Mouse (Mus musculus) ovary, postnatal 14 days (tissue): ENCODE results near the gene Cpz.
A peak's percentile ranks its signal among the peaks of the same experiment; 100 is the strongest.

ENCODE experiments used
- DNase-seq: peaks from one replicate; pipeline ENCODE4 v3.0.0; 2022; ENCODE audit warnings: low spot score

Gene Cpz

GRCm38 (mm10) chr5:35525469-35526123 is at the start of gene Cpz:
Cpz (minus strand) TSS chr5:35525698.
- DNase-seq, result peak; percentile 37

- peak; percentile 90 for DNase-seq
Observed at GRCm38 (mm10) chr5:35574653-35575599, 49.4 kb upstream of the Cpz start, which contains the start of gene Trmt44. Trmt44 (minus strand) TSS chr5:35575070.

DNA sequence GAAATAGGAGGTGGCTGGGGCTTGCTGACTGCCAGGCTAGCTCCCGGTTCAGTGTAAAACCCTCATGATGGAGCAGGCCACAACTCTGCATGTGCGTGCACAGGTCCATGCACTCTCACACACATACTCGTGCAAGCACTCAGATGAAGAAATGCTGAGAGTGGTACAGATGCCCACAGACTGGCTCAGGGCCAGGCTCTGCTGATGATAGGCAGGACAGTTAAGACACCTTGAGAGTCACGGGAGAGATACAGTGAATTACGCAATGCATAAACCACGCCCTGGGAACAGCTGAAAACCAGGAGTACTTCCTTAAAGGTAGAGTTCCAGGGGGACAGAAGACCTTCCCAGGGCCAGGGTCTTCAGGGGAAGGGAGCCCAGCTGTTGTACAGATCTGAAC is 46.0 kb upstream of the Cpz start:
- DNase-seq, result no peak

- DNase-seq, result no peak
Observed at GRCm38 (mm10) chr5:35566632-35567031, 41.1 kb upstream of the Cpz start.

DNA sequence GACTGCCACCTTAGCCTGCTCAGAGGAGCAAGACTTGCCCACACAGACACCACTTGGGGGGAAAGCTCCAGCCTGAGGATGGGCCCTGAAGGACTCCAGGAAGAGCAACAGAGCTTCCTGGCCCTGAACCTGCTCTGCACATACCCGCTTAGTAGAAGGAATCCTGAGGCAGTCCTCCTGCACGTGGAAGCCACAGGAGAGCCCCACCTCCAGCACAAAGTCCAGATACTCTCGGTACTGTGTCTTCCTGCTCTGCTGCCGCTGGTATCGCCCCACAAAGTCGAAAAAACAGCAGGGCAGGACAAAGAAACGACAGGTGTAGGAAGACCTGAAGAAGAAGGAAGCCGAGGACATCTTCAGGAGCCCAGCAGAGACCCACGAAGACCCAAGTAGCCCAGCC is 39.7 kb upstream of the Cpz start:
- DNase-seq, result no peak

- peak; percentile 75 for DNase-seq
Observed at GRCm38 (mm10) chr5:35563449-35563848, 38.0 kb upstream of the Cpz start.

GRCm38 (mm10) chr5:35562616-35563015 is 37.1 kb upstream of the Cpz start:
- DNase-seq, result no peak

GRCm38 (mm10) chr5:35559447-35559846 is 33.9 kb upstream of the Cpz start:
- DNase-seq, result no peak

DNA sequence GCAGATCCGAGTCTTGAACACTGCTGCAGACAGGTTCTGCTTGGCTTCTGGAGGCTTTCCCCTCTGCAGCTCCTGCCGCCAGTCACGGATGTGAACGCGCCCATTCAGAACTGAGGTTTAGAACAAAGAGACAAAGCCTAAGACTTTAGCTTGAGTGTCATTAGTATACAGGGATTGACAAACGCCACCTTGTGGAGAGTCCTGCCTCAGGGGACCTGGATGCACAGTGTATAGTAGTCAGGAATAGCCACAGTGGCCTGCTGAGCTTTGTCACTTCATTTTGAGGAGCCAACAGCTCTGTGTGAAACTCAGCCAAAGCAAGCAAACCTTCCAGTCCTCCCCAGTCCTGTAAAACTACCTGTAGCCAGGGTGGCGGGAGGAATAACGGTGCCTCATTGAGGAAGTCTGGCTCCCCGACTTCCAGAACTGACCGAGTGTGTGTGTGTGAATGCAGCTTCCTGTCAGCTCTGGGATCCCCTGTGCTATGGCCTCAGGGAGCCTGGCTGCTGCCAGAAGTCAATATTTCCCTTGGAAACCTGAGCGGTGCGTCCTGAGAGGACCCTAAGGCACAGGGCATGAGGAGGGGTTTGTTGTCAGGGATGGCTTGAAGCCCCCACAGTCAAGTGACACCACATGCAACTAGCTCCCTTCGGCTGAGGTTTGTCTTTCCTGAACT is 32.6 kb upstream of the Cpz start:
- no peak for DNase-seq

DNA sequence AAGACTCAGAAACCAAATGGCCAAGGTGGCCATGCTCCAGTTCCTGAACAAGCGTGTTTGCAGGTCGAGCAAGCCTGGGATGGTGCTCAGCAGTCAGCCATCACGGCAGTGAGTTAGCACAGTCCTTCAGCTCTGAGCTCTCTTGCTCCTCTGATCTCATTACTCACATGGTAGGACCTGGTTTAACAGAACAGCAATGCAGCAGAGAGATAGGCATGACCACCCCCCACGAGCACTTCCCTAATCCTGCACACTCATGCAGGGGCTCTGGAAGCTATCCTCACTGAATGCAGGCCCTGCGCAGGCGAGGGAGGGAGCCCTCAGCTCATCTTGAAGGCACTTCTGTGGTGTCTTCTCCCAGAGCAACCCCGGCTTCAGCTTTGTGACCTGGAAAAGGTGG is 30.9 kb upstream of the Cpz start:
- no peak for DNase-seq

DNA sequence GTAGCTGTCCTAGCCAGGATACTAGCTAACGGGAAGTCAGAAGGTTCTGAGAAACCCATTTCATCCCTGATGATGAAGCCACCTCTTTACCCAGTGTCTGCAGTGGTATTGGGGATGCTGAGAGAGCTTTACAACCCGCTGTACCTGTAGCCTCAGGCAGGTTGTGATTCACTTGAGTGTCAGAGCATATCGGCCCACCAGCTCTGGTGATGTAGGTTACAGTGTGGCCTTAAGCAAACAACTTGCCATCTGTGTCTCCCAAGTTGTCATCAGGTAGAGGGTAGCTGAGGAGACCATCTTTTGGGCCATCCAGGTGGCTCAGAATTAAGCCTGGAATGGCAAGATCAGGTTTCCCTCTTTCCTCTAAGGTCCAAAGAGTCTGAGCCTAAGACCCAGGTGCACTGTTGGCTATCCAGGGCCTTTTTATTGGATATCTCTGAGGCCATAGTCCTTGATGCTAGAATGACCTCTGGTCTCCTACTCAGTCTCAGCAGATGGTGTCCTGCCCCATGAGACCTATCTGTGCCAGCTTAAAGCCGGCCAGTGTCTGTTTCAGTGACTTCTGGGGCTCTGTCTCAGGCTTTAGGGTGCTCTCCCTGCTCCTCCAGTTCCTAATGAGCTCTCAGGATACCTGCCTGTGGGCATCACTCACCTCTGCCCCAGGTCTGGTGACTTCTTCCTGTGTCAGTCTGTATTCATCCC is 27.5 kb upstream of the Cpz start:
- no peak for DNase-seq

GRCm38 (mm10) chr5:35551855-35552837 is 26.6 kb upstream of the Cpz start:
- DNase-seq, result no peak

- DNase-seq, result no peak
Observed at GRCm38 (mm10) chr5:35546127-35546526, 20.6 kb upstream of the Cpz start.

DNA sequence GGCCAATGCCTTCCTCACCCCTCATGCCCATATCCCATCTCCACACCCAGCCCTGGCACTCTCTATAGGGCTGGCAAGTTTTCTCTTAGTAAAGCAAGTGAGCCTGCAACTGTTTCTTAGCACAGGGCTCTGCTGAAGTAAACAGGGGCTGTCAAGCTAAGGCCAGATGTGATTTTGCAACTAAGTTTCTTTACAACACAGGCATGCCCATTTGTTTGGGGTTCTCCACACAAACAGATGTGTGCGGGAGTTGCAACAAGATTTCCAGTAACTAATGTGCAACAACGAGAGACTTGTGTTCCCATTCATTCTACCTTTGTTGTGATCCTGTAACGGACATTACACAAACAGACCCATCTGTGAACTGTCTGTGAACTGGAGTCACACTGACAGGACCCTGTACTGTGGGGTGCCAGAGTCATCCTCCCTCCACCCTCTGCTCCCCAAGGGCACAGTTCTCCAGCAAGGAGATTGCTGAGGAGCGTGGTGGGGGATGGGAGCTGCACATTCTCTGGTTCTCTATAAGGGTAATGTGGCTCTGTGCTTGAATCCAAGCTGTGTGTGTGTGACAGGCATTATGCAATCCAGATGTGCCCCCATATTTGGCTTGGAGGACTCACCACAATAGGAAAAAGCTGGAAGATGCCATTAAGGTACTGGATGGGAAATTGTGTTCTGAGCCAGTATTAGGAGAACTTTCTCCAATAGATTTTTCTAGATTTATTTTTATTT is 15.7 kb upstream of the Cpz start:
- no peak for DNase-seq

- DNase-seq, result no peak
Observed at GRCm38 (mm10) chr5:35540555-35540954, 15.1 kb upstream of the Cpz start.

GRCm38 (mm10) chr5:35539576-35539975 is 14.1 kb upstream of the Cpz start:
- no peak for DNase-seq

DNA sequence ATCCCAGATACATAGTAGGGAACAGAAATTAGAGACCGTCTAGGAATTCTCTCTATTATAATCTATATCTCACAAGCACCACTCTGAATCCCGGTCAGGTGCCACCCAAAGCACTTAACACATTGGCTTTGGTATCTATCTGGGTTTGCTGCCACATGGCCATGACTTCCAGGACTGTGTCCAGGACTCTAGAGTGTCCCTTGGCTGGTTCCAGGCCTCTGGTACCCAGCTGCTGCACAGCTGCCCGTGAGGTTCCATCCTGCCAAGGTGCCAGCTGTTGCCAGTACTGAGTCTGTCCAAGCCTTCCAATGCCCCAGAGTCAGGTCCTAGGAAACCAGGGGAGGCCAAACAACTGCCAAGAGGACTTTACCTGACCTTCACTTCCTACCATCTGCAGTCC is 12.5 kb upstream of the Cpz start:
- no peak for DNase-seq

GRCm38 (mm10) chr5:35537474-35537873 is 12.0 kb upstream of the Cpz start:
- DNase-seq, result no peak

DNA sequence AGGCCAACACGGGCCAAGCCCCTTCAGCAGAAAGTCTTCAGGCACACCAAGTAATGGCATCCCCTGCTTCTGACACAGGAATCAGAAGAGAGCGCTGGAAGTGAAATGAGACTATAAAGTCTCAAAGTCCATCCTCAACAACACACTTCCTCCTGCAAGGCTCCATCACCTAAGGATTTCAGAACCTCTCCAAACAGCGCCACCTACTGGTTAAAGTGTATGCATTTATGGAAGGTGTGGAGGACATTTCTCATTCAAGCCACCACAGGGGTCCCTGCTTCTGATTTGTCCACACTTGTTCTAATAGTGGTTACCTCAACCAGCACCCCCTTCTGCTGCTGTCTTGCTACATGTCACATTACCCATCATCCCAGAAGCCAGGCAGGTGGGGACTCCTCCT is 10.8 kb upstream of the Cpz start:
- DNase-seq, result no peak

GRCm38 (mm10) chr5:35531586-35531985 is 6.1 kb upstream of the Cpz start:
- DNase-seq, result peak; percentile 42
